8 mouse cellular contexts compared by ENCODE assay signal in genomic region chr19:60581377-60582290, GRCm38 (mm10). TPM values are rescaled to one million over a fixed set of nuclear protein-coding genes. Genes with fewer than 3 reads are reported as not detected.
DNase-seq lines count a peak whose midpoint lies in the region; ATAC-seq and TF ChIP-seq lines count a peak whose summit lies in the region.

No protein-coding gene starts in this region.

- H3K9me3 ChIP-seq in heart, embryonic 16.5 days (replicated peaks; ENCODE audit: control insufficient read depth, low read length), result no peaks in the 10 kb centered on the region
- H3K9me3 ChIP-seq in lung, embryonic 16.5 days (ENCODE audit: control insufficient read depth, low read length), result no peaks in the 10 kb centered on the region

- H3K27me3 ChIP-seq in heart, embryonic 16.5 days (ENCODE audit: control insufficient read depth, insufficient read depth, low read length), result no peaks in the 10 kb centered on the region
- no peaks in the 10 kb centered on the region for H3K27me3 ChIP-seq in lung, embryonic 16.5 days (ENCODE audit: control insufficient read depth, insufficient read depth, low read depth, low read length)

- peak; percentile 24 for ATAC-seq in heart, embryonic 16.5 days (replicated peaks; ENCODE audit: extremely low read depth, insufficient read depth, low FRiP score)
- peak; percentile 61 for ATAC-seq in lung, embryonic 16.5 days (ENCODE audit: low read depth)
- ATAC-seq in activated CD4-positive, CD25-positive, alpha-beta regulatory T cell, adult 4 months, result no peak

- TF ChIP-seq CTCF in layer of hippocampus, adult 2 months (conservative IDR thresholded peaks at IDR 0.05), result no peak
- TF ChIP-seq CTCF in brain, embryonic 14.5 days (IDR thresholded peaks at IDR 0.05; ENCODE audit: borderline replicate concordance, extremely low read depth, insufficient read depth, insufficient read length), result no peak

- no peak for TF ChIP-seq POLR2A in brain, embryonic 14.5 days (IDR thresholded peaks at IDR 0.05; ENCODE audit: borderline replicate concordance, extremely low read depth, insufficient read depth, insufficient read length, poor library complexity, severe bottlenecking)

- peak in 1 of 2 experiments; percentile 12 for DNase-seq in layer of hippocampus, adult 2 months (ENCODE audit: low spot score in 2 of 2)
- no peak for DNase-seq in layer of hippocampus, postnatal 36 days
- DNase-seq in brain, embryonic 14.5 days (ENCODE audit: low read depth), result peak; percentile 2
- no peak for DNase-seq in urinary bladder, postnatal 36 days (ENCODE audit: low spot score in 2 of 2)
- DNase-seq in gastrocnemius, postnatal 4 days (ENCODE audit: low spot score in 2 of 2), result no peak

- H3K4me3 ChIP-seq in layer of hippocampus, adult 2 months, result peak overlapping the region; percentile 60
- peak overlapping the region; percentile 100 for H3K4me3 ChIP-seq in heart, embryonic 16.5 days (ENCODE audit: low read length)
- peak overlapping the region; percentile 97 for H3K4me3 ChIP-seq in lung, embryonic 16.5 days (ENCODE audit: low read length)

- H3K4me1 ChIP-seq in heart, embryonic 16.5 days (ENCODE audit: control insufficient read depth, insufficient read depth, low read length), result peaks cover 18% of the 10 kb centered on the region
- H3K4me1 ChIP-seq in lung, embryonic 16.5 days (replicated peaks; ENCODE audit: control insufficient read depth, insufficient read depth, low read length), result peaks cover 12% of the 10 kb centered on the region

- H3K4me2 ChIP-seq in heart, embryonic 16.5 days (ENCODE audit: low read depth, low read length), result peak overlapping the region; percentile 74
- peak overlapping the region; percentile 65 for H3K4me2 ChIP-seq in lung, embryonic 16.5 days (ENCODE audit: low read depth, low read length)

- H3K36me3 ChIP-seq in heart, embryonic 16.5 days (ENCODE audit: control insufficient read depth, insufficient read depth), result no peaks in the 10 kb centered on the region
- no peaks in the 10 kb centered on the region for H3K36me3 ChIP-seq in lung, embryonic 16.5 days (ENCODE audit: control insufficient read depth, insufficient read depth, low read length)

- WGBS in heart, embryonic 16.5 days, result 35% methylated on average over 4 of the region's 4 CpGs
- 33% methylated on average over 4 of the region's 4 CpGs for WGBS in lung, embryonic 16.5 days

- H3K27ac ChIP-seq in layer of hippocampus, adult 2 months, result peak overlapping the region; percentile 92
- H3K27ac ChIP-seq in heart, embryonic 16.5 days (ENCODE audit: low read length), result peak overlapping the region; percentile 93
- H3K27ac ChIP-seq in lung, embryonic 16.5 days (ENCODE audit: low read length), result peak overlapping the region; percentile 88

- peak overlapping the region; percentile 69 for H3K9ac ChIP-seq in heart, embryonic 16.5 days (ENCODE audit: low read length)
- H3K9ac ChIP-seq in lung, embryonic 16.5 days (ENCODE audit: low read length), result peak overlapping the region; percentile 94

RNA-seq across cellular contexts. Expression of gene Cacul1, which starts 0.8 kb away (rescaled TPM):
- 10 to 100 TPM; 48.9 to 51.9 TPM for total RNA-seq in layer of hippocampus, adult 2 months (2021)
- 10 to 100 TPM; 48.0 to 53.6 TPM for total RNA-seq in layer of hippocampus, postnatal 36 days (2021)
- polyA plus RNA-seq in brain, embryonic 14.5 days (2012; rRNA removed), result 21.2 and 28.2 TPM in 2 replicates
- 13.1 and 13.7 TPM in 2 replicates for polyA plus RNA-seq in heart, embryonic 16.5 days (2015; fragmentation: Nextera tagmentation; extraction: Ambion mirVana)
- polyA plus RNA-seq in lung, embryonic 16.5 days (2015; fragmentation: Nextera tagmentation; extraction: Ambion mirVana), result 12.7 and 14.1 TPM in 2 replicates
- polyA plus RNA-seq in activated CD4-positive, CD25-positive, alpha-beta regulatory T cell, adult 4 months (2017; shearing (Covaris generic)), result 10 to 100 TPM; 18.9 to 23.5 TPM
- total RNA-seq in gastrocnemius, postnatal 4 days (2021), result 10 to 100 TPM; 35.0 to 36.8 TPM
